In genomic region chr12:78727723-78728122, GRCm38 (mm10) we compare ENCODE assay signal across 31 mouse cellular contexts. TPM values are rescaled to one million over a fixed set of nuclear protein-coding genes. Genes with fewer than 3 reads are reported as not detected.
DNase-seq lines count a peak whose midpoint lies in the region; ATAC-seq lines count a peak whose summit lies in the region.
"Had no signal": no experiment of that assay in that cellular context is flagged by ENCODE, and none has a peak within 500 bp of the region (broad histone marks: within the 10 kb centered on the region; RNA-seq: fewer than 3 reads in every experiment).

No protein-coding gene starts in this region.

- no peak overlapping the region for H3K4me3 ChIP-seq in kidney, embryonic 15.5 days (replicated peaks)
- no peak overlapping the region for H3K4me3 ChIP-seq in kidney, embryonic 14.5 days (ENCODE audit: low read length)
- no peak overlapping the region for H3K4me3 ChIP-seq in kidney, embryonic 16.5 days (ENCODE audit: low read length)
- no peak overlapping the region for H3K4me3 ChIP-seq in midbrain, embryonic 15.5 days
- H3K4me3 ChIP-seq: embryonic facial prominence, embryonic 12.5 days; embryonic facial prominence, embryonic 15.5 days; gastrocnemius, adult 2 months; hindbrain, embryonic 13.5 days had no signal

- H3K27ac ChIP-seq in kidney, embryonic 15.5 days = no peak overlapping the region
- H3K27ac ChIP-seq in kidney, embryonic 14.5 days (ENCODE audit: low read depth, low read length) = no peak overlapping the region
- no peak overlapping the region for H3K27ac ChIP-seq in kidney, embryonic 16.5 days (ENCODE audit: low read length)
- no peak overlapping the region for H3K27ac ChIP-seq in midbrain, embryonic 15.5 days
- H3K27ac ChIP-seq: embryonic facial prominence, embryonic 12.5 days; embryonic facial prominence, embryonic 15.5 days; gastrocnemius, adult 2 months; hindbrain, embryonic 13.5 days had no signal

- H3K27me3 ChIP-seq in kidney, embryonic 15.5 days = no peaks in the 10 kb centered on the region
- H3K27me3 ChIP-seq in kidney, embryonic 14.5 days (ENCODE audit: control insufficient read depth, insufficient read depth, low read length) = no peaks in the 10 kb centered on the region
- no peaks in the 10 kb centered on the region for H3K27me3 ChIP-seq in kidney, embryonic 16.5 days (ENCODE audit: insufficient read depth, low read length)
- no peaks in the 10 kb centered on the region for H3K27me3 ChIP-seq in midbrain, embryonic 15.5 days (replicated peaks)
- H3K27me3 ChIP-seq: embryonic facial prominence, embryonic 12.5 days; embryonic facial prominence, embryonic 15.5 days; hindbrain, embryonic 13.5 days had no signal

- peak; percentile 74; the same call in 1 of the 2 replicates for ATAC-seq in kidney, embryonic 15.5 days (replicated peaks; ENCODE audit: low FRiP score)
- ATAC-seq in kidney, embryonic 14.5 days (ENCODE audit: low FRiP score, low TSS enrichment) = no peak
- ATAC-seq in kidney, embryonic 16.5 days (ENCODE audit: low FRiP score, low TSS enrichment) = peak; percentile 69; the same call in 1 of the 2 replicates
- no peak for ATAC-seq in midbrain, embryonic 15.5 days (replicated peaks)
- ATAC-seq: activated CD4-positive, CD25-positive, alpha-beta regulatory T cell, adult 4 months; CD4-positive, CD25-positive, alpha-beta regulatory T cell, adult 4 months; forebrain, embryonic 14.5 days; forebrain, postnatal 0 days had no signal

- no peak overlapping the region for H3K9ac ChIP-seq in kidney, embryonic 15.5 days
- H3K9ac ChIP-seq in kidney, embryonic 14.5 days (ENCODE audit: low read depth, low read length) = no peak overlapping the region
- H3K9ac ChIP-seq in kidney, embryonic 16.5 days (replicated peaks; ENCODE audit: low read length) = no peak overlapping the region
- H3K9ac ChIP-seq in midbrain, embryonic 15.5 days = no peak overlapping the region
- H3K9ac ChIP-seq: embryonic facial prominence, embryonic 12.5 days; embryonic facial prominence, embryonic 15.5 days; forebrain, postnatal 0 days; hindbrain, embryonic 13.5 days had no signal

- peak; percentile 24 for DNase-seq in kidney, postnatal 14 days
- DNase-seq in kidney, postnatal 4 days = peak; percentile 16 to 40
- DNase-seq in ovary, postnatal 36 days (ENCODE audit: low spot score) = no peak
- DNase-seq in adrenal gland, postnatal 4 days (ENCODE audit: low spot score in 2 of 2) = no peak
- DNase-seq: adrenal gland, postnatal 10 days; adrenal gland, postnatal 36 days; cerebellum, adult 11 months; cerebellum, adult 2 months; cerebellum, adult 9-11 months; cerebellum, postnatal 25 days; forebrain, postnatal 0 days; gastrocnemius, adult 2 months; gastrocnemius, postnatal 14 days; heart, adult 11 months had no signal

- H3K9me3 ChIP-seq in kidney, embryonic 15.5 days (replicated peaks) = no peaks in the 10 kb centered on the region
- no peaks in the 10 kb centered on the region for H3K9me3 ChIP-seq in kidney, embryonic 14.5 days (ENCODE audit: control insufficient read depth, low read length)
- no peaks in the 10 kb centered on the region for H3K9me3 ChIP-seq in kidney, embryonic 16.5 days (ENCODE audit: low read length)
- H3K9me3 ChIP-seq in midbrain, embryonic 15.5 days = no peaks in the 10 kb centered on the region
- H3K9me3 ChIP-seq: embryonic facial prominence, embryonic 12.5 days; embryonic facial prominence, embryonic 15.5 days; hindbrain, embryonic 13.5 days had no signal

- H3K4me2 ChIP-seq in kidney, embryonic 15.5 days = no peak overlapping the region
- no peak overlapping the region for H3K4me2 ChIP-seq in kidney, embryonic 14.5 days (replicated peaks; ENCODE audit: low read depth, low read length)
- no peak overlapping the region for H3K4me2 ChIP-seq in kidney, embryonic 16.5 days (replicated peaks; ENCODE audit: low read depth, low read length)
- no peak overlapping the region for H3K4me2 ChIP-seq in midbrain, embryonic 15.5 days
- H3K4me2 ChIP-seq: embryonic facial prominence, embryonic 12.5 days; embryonic facial prominence, embryonic 15.5 days; heart, embryonic 11.5 days; hindbrain, embryonic 13.5 days had no signal

- no peaks in the 10 kb centered on the region for H3K36me3 ChIP-seq in kidney, embryonic 15.5 days
- no peaks in the 10 kb centered on the region for H3K36me3 ChIP-seq in kidney, embryonic 14.5 days (ENCODE audit: control insufficient read depth, insufficient read depth, low read length)
- H3K36me3 ChIP-seq in kidney, embryonic 16.5 days (ENCODE audit: insufficient read depth, low read length) = no peaks in the 10 kb centered on the region
- H3K36me3 ChIP-seq in midbrain, embryonic 15.5 days (replicated peaks) = no peaks in the 10 kb centered on the region
- H3K36me3 ChIP-seq: embryonic facial prominence, embryonic 12.5 days; embryonic facial prominence, embryonic 15.5 days; hindbrain, embryonic 13.5 days had no signal

- H3K4me1 ChIP-seq in kidney, embryonic 15.5 days = no peaks in the 10 kb centered on the region
- no peaks in the 10 kb centered on the region for H3K4me1 ChIP-seq in kidney, embryonic 14.5 days (ENCODE audit: control insufficient read depth, insufficient read depth, low read length)
- no peaks in the 10 kb centered on the region for H3K4me1 ChIP-seq in kidney, embryonic 16.5 days (ENCODE audit: insufficient read depth, low read length)
- no peaks in the 10 kb centered on the region for H3K4me1 ChIP-seq in midbrain, embryonic 15.5 days
- H3K4me1 ChIP-seq: embryonic facial prominence, embryonic 12.5 days; embryonic facial prominence, embryonic 15.5 days; hindbrain, embryonic 13.5 days had no signal

- 43% methylated on average over 4 of the region's 4 CpGs for WGBS in kidney, embryonic 15.5 days
- WGBS in kidney, embryonic 14.5 days = 49% methylated on average over 4 of the region's 4 CpGs
- WGBS in kidney, embryonic 16.5 days = 43% methylated on average over 4 of the region's 4 CpGs
- WGBS in midbrain, embryonic 15.5 days = 65% methylated on average over 4 of the region's 4 CpGs

RNA-seq across cellular contexts. Expression of gene Mpp5, which starts 21.0 kb away (rescaled TPM):
- polyA plus RNA-seq in kidney, embryonic 15.5 days (2015; fragmentation: Nextera tagmentation; extraction: Ambion mirVana) = 22.2 and 26.4 TPM in 2 replicates
- polyA plus RNA-seq in kidney, embryonic 14.5 days (2014; fragmentation: Nextera tagmentation; extraction: Ambion mirVana) = 21.9 and 23.1 TPM in 2 replicates
- 23.0 and 25.4 TPM in 2 replicates for polyA plus RNA-seq in kidney, embryonic 16.5 days (2015; fragmentation: Nextera tagmentation; extraction: Ambion mirVana)
- total RNA-seq in adrenal gland, postnatal 4 days (2021) = 10 to 100 TPM; 18.4 to 26.1 TPM
- polyA plus RNA-seq in midbrain, embryonic 15.5 days (2015; fragmentation: Nextera tagmentation; extraction: Ambion mirVana) = 11.8 and 14.8 TPM in 2 replicates

RNA-seq across cellular contexts. Expression of gene Fam71d, which starts 36.4 kb away (rescaled TPM):
- not detected in 2 replicates for polyA plus RNA-seq in kidney, embryonic 15.5 days (2015; fragmentation: Nextera tagmentation; extraction: Ambion mirVana)
- 0.28 TPM in 1 of 2 replicates, not detected in the other for polyA plus RNA-seq in kidney, embryonic 14.5 days (2014; fragmentation: Nextera tagmentation; extraction: Ambion mirVana)
- polyA plus RNA-seq in kidney, embryonic 16.5 days (2015; fragmentation: Nextera tagmentation; extraction: Ambion mirVana) = 0.18 TPM in 1 of 2 replicates, not detected in the other
- under 1 TPM in 1 of 2 experiments, not detected in 1; 0.36 TPM for total RNA-seq in adrenal gland, postnatal 4 days (2021)
- 0.64 and 1.1 TPM in 2 replicates for polyA plus RNA-seq in midbrain, embryonic 15.5 days (2015; fragmentation: Nextera tagmentation; extraction: Ambion mirVana)
- total RNA-seq: forebrain, postnatal 0 days; heart, adult 8-10 months; heart, postnatal 25 days; hematopoietic stem cell, adult 5-6 weeks; MEL had no signal
- polyA plus RNA-seq: activated CD4-positive, CD25-positive, alpha-beta regulatory T cell, adult 4 months; C2C12; embryonic facial prominence, embryonic 12.5 days; embryonic facial prominence, embryonic 15.5 days; forebrain, postnatal 0 days; heart, embryonic 11.5 days; heart, embryonic 14.5 days had no signal

Comparison
In these comparisons a context has a peak if more than half of its experiments do, and no peak if none do; other contexts are left out.
1. ATAC-seq: peak in kidney, embryonic 15.5 days (single experiment) and kidney, embryonic 16.5 days (single experiment); none in kidney, embryonic 14.5 days (single experiment) and midbrain, embryonic 15.5 days (single experiment).
2. DNase-seq: peak in kidney, postnatal 14 days (single experiment) and kidney, postnatal 4 days (2 of 2); none in ovary, postnatal 36 days (single experiment) and adrenal gland, postnatal 4 days (0 of 2).